Mouse (Mus musculus): ENCODE results near the gene Ppp1r26.
"Not testable (repeated sequence)": the region's sequence is repeated elsewhere in the genome, so short reads cannot be mapped to it uniquely, and the experiment has no call there.

Ppp1r26 gene

DNA sequence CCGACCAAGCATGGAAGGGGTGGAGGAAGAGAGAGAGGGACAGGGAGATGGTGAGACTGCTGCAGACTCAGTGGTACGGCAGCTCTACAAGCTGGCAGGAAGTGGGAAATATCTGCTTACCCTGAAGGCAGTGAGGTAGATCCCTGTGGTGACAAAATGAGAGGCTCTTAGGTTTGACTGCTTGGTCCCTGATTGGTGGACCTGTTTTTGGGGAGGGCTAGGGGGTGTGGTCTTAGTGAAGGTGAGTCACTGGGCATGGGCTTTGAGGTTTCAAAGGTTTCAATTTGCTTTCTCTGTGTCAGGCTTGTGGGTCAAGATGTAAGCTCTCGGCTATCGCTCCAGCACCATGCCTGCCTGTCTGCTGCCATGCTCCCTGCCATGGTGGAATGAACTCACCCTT lies 1.5 kb upstream of the Ppp1r26 start:
- in situ Hi-C loops (cut with MboI) = no loop called here

DNA sequence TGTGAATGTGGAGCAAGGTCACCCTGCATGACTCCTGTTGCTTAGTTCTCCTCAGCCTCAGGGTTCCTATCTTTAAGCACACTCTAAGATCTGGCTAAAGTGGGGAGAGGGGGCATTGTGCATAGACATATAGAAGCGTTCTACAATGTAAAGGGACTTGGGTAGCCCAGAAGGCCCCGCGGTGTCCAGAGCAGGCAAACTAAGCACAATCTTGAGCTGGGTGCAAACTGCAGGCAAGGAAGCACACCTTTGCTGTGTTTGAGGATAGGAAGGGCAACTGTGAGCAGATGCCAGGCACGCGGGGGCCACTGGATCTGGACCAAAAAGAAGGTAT lies 452 bp upstream of the Ppp1r26 start:
- in situ Hi-C loops (cut with MboI) = no loop called here

DNA sequence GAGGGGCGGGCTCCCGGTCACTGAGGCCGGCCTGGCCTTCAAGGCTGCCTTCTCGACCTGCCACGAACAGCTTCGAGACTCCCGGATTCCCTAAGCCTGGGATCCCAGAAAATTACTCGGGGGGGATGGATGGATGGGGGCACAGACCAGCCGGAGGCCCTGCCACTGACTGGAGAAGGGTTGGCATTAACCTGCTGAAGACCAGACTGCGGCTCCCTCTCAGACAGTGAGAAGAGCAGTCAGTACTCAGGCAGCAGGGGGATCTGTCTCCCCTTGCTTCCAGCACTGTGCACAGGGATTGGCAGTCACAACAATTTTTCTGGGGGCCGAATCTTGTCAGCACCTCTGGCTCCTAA lies 693 bp downstream of the Ppp1r26 start:
- in situ Hi-C loops (cut with MboI) = no loop called here

DNA sequence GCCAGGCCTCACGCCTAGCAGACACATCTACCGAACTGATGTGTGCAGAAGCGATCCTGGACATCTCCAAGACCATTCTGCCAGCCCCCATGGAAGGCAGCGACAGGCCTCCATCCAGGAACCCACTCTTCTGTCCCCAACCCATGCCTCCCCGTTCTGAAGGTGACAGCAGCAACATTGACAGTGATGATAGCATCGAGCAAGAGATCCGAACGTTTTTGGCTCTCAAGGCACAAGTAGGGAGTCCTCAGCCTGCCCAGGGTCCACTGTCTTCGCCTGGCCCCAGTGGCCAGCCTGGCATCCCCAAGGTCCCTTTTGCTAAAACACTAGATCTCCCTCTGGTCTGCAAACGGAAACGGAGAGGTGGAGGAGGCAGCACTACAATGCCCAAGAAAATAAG lies 5.1 kb downstream of the Ppp1r26 start:
- in situ Hi-C loops (cut with MboI) = no loop called here

DNA sequence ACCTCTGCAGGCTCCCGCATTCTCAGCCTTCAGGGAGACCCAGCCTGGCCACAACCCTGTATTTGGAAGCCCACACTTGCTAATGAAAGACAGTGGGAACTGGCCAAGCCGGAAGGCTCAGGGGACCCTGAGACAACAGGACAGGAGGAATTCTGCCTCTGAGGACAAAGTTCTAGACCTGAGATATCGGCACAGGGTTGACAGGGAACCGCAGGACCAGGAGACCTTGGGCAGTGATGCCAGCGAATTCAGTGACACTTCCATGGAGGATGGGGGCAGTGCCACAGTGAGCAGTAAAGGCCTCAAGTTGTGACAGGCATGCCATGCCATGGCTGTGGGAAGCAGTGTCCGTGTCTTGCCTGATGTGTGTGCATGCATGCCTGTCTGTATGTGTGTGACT lies 6.9 kb downstream of the Ppp1r26 start:
- in situ Hi-C loops (cut with MboI) = no loop called here

DNA sequence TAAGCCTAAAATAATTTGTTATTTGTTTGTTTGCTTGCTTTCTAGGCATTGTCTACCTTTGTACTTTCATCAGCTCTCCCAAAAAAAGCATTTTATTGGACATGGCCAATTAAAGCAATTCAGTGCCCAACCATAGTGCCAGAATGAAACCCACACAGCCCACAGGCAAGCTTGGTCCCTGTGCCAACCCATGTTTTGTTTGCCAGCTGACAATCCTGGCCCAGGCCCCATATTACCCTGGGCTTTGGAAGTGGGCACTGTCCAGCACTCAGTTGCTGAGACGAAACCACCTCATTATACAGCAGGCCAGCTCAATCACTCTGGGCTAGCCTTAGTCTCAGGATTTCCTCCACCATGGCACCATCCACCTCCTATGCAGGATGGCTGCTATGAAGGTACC lies 10.0 kb downstream of the Ppp1r26 start:
- in situ Hi-C loops (cut with MboI) = no loop called here

DNA sequence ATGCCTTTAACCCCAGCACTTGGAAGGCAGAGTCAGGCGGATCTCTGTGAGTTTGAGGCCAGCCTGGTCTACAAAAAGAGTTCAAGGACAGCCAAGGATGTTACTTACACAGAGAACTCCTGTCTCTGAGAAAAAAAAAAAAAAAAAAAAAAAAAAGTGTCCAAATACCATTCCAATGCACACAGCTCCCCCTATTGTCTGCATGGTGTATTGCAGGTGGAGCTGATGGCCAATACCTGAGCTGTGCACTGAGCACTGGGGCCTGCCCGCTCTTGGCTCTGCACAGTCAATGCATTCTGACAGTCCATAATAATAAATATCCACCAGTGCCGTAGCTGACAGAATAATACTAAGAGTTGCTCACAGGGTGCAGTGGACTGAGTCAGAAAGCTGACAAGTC lies 17.3 kb downstream of the Ppp1r26 start:
- in situ Hi-C loops (cut with MboI) = no loop called here

DNA sequence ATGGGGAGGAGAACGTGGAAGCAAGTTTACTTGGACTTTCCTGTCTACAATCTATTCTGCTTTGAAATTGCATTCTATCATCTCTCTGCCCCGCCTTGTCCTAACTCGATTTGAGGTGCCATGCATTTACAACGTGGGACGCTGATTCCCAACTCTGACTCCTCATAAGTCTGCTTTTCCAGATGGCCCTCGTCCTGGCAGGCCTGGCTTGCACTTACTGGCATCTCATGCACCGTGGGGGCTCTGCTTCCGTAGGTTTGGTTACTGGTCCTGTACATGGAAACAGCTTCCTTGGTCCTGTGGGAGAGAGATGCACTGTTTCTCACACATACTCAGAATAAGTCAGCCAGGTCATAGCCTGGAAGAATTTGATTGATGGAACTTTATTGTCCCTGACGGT lies 18.3 kb downstream of the Ppp1r26 start:
- in situ Hi-C loops (cut with MboI) = no loop called here

DNA sequence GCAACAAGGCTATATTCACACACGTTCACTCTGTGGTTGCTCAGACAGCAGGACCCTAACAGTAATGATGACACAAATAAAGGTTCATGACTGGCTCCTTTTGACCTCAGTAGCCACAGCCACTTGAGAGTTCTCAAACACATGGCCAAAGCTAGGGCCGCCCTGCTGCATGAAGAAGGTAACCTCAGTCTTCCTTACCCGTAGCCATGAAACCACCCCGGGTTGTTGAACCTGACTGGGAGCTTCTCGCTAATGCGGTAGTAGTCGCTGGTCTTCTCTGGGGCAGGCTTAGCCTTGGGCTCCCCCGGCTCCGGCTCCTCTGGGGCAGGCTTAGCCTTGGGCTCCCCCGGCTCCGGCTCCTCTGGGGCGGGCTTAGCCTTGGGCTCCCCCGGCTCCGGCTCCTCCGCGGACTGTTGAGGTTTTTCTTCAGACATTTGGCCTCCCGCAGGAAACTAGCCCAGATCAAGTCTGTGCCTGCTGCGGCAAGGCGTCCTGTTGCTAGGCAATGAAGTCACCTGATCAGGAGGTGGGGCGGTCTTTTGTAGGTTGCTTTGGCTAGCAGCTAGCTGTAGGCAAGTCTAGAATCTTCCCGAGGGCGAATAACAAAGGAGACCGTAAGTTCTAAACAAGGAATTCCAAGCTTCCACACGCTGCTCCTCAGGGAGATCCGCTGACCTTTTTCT lies 19.4 kb downstream of the Ppp1r26 start, which contains the start of gene 1700007K13Rik:
TSS of gene 1700007K13Rik (minus strand) at position 497 of the 683 bp plus-strand sequence.
- in situ Hi-C loops (cut with MboI) = no loop called here

DNA sequence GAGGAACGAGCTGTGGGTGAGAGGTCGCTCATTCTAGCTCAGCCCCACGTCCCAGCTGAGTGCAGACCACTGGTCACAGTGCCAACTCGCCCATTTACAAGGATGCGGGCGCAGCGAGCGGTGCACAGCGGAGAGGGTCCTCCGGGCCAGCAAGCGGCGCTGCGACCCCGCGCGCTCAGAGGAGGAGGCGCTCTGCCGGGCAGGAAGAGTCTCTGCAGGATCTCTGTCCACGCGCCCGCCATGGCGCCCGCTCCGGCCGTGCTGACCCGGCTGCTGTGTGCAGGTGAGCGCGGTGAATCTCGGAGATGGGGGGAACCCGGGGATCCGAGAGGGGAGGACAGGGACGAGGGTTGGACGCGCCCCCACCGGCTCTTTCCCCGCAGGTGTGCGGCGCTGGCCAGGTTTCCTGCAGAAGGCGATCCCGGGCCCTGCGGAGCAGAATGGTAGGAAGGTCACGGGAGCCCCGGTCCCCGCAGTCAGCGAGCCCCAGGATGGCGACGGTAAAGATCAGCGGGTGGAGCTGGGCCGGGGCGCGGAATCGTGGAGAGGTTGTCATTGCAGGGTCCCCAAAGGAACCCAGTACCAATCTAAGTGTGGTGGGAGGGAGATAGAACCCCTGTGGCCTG lies 21.4 kb downstream of the Ppp1r26 start, which contains the start of gene Mrps2:
TSS of gene Mrps2 (plus strand) at position 207 of the 626 bp plus-strand sequence.
- in situ Hi-C loops (cut with MboI) = no loop called here

DNA sequence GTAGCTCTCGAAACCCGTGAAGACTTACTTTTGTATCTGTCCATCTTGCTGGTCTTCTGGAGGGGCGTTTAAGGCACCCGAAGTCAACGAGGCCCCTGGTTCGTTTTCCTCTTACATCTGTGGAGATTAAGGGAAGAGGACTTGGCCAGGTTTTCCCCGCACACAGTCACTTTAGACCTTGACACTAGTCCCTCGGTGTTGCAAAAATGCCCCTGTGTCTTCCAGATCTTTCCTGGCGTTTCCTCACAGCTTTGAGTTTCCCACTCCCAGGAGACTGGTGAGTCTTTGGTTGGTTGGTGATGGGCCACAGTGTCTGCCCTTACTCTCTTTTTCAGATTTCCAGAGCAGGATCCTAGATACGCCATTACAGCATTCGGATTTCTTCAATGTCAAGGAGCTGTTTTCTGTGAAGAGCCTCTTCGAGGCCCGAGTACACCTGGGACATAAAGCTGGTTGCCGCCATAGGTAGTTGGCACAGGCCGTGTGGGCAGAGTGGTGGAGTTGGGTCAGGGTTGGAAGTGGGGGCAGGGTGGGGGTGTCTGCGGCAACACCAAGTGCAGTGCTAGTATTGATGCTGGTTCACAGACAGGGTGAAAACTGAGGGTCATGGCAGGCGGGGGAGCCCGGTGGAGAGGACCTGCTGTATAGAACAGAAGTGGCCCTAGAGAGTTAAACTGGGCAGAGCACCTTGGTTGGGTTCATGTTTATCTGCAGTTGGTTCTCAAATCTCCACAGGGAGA lies 22.1 kb downstream of the Ppp1r26 start:
- in situ Hi-C loops (cut with MboI) = no loop called here

DNA sequence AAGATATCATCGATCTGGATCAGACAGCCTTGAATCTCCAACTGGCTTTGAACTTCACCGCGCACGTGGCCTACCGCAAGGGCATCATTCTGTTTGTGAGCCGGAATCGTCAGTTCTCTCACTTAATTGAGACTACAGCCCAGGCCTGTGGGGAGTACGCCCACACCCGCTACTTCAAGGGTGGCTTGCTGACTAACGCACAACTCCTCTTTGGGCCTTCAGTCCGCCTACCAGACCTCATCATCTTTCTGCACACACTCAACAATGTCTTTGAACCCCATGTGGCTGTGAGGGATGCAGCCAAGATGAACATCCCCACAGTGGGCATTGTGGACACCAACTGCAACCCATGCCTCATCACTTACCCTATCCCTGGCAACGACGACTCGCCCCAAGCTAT lies 22.9 kb downstream of the Ppp1r26 start:
- in situ Hi-C loops (cut with MboI) = no loop called here

DNA sequence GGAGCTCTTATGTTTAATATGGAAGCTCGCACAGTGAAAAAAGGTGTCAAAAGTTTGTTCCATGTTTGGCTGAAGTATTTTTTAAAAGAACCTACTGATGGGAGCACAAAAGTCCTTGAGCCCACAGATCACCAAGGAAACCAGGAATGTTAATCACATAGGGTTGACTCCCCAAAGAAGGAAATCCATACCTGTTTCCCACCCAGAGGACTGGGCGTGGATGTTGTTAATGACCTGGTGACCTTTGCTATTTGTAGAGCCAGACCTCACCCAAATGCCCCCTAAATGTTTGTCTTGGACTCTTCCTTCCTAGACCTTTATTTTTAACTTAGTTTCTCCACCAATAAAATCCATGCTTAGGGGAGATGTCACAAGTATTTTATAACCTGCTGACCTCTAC lies 24.0 kb downstream of the Ppp1r26 start:
- in situ Hi-C loops (cut with MboI) = no loop called here

DNA sequence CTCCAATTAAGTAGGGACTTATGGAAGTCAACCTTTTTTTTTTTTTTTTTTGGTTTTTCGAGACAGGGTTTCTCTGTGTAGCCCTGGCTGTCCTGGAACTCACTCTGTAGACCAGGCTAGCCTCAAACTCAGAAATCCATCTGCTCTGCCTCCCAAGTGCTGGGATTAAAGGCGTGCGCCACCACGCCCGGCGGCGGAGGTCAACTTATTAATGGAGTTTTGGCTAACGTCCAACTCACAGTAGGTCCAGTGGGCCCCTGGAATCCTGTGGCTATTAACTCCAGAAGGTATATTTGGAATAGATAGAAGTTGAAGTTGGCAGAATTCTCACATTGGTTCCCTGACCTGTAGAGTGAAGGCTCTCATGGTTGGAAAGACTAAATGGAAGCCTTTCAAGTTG lies 25.4 kb downstream of the Ppp1r26 start:
- in situ Hi-C loops (cut with MboI) = not testable (repeated sequence)

DNA sequence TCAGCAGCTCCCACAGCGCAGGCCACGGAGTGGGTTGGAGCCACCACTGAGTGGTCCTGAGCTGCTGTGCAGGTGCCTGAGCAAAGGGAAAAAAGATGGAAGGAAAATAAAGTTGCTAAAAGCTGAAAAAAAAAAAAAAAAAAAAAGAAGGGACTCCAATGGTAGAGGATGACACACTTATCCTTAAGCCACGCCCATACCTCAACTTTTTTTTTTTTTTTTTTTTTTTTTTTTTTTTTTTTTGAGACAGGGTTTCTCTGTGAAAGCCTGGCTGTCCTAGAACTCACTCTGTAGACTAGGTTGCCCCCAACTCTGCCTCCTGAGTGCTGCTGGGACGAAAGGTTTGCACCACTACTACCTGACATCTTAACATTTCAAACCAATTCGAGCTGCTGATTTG lies 31.4 kb downstream of the Ppp1r26 start:
- in situ Hi-C loops (cut with MboI) = not testable (repeated sequence)

DNA sequence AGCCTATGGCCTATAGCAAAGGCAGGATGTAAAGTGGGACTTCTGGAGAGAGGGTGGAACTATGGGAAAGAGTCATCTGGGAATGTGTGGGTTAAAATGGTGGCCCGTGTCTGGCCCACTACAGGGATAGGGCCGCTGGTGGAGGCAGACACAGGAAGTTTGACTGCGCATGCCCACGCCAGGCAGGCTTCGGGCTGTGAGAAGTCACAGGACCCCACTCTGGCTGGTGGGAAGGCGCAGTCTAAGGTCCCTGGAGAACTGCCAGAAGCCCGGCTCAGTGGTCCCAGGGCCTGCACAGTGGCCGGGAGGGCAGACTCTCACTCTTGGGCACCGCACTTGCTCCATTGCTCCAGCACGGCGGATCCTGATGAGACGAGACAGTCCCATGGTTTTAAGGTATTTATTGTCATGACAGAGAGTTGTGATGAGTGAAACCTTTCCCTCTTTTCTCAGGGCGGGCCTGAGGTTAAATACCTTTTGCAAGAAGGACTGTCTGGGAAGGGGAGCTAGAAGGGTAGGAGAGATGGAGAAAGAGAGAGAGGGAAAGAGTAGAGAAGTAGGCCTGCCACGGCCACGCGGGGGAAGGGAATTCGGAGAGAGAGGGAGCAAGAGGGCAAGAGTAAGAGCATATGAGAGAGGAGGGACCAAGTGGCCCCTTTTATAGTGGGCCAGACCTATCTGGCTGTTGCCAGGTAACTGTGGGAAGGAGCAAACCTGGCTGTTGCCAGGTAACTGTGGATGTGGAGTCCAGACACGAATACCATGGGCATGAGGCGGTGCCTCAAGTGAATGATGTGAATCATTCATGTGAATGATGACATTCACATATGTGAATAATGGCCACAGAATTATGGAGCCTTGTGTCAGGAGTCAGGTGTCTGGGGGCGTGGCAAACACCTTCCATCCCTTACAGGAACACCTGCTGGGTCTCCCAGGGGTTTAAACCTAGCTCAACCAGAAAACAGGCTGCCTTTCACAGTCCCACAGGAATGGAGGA lies 32.9 kb downstream of the Ppp1r26 start:
- in situ Hi-C loops (cut with MboI) = no loop called here

DNA sequence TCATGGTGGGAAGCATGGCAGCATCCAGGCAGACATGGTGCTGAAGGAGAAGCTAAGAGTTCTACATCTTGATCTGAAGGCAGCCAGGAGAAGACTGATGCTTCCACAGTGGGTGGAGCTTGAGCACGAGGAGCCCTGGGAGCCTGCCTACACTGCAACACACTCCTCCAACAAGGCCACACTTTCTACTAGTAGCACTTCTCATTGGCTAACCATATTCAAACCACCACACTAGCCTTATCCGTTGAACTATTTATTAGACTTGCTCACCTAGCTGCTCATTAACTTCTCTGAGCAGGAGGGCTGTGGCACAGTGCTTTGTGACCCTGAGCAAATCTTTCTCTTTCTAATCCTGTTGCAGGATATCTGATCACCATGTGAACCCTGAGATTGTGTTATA lies 37.3 kb downstream of the Ppp1r26 start:
- in situ Hi-C loops (cut with MboI) = no loop called here

DNA sequence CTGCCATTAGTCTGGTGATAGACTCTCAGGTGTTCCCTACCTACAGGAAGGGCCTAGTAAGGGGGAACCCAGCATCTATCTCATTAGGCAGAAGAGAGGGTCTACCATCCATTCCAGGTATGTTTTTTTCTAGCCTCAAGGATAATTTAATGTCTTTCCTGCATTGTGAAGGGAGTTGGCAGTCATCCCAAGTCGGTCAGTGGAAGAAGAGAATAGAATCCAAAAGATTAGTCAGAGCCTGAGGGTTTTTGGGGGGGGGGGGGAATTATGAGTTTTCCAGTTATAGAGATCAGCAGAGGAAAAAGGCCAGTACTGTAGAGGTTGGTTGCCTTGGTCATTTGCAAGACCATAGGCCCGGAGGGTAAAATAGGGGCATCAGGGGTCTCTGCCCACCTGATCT lies 47.9 kb downstream of the Ppp1r26 start:
- in situ Hi-C loops (cut with MboI) = no loop called here

DNA sequence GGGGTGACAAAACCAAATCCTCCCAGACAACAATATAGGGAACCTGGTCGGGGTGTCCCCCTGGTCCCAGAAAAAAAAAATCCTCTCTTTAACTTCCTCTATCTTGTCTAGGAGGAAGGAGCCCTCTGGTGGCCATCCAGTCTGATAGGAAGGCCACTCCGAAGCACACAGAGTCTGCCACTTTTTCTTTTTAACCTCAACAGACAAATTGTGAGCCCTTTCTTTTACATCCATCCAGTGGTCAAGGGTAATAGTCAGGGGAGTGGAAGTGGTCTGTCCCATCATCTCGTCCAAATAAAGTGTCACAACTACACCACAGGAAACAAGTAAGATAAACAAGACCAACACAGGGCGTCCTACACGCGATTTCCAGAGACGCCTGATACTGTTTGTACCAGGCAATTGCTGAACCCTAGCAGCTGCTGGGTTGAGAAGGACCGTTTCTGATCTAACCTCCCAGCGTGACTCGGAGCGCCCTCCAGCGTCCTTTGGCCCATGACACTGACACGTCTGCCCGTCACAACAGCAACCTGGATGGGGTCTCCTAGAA lies 48.7 kb downstream of the Ppp1r26 start:
- in situ Hi-C loops (cut with MboI) = no loop called here

DNA sequence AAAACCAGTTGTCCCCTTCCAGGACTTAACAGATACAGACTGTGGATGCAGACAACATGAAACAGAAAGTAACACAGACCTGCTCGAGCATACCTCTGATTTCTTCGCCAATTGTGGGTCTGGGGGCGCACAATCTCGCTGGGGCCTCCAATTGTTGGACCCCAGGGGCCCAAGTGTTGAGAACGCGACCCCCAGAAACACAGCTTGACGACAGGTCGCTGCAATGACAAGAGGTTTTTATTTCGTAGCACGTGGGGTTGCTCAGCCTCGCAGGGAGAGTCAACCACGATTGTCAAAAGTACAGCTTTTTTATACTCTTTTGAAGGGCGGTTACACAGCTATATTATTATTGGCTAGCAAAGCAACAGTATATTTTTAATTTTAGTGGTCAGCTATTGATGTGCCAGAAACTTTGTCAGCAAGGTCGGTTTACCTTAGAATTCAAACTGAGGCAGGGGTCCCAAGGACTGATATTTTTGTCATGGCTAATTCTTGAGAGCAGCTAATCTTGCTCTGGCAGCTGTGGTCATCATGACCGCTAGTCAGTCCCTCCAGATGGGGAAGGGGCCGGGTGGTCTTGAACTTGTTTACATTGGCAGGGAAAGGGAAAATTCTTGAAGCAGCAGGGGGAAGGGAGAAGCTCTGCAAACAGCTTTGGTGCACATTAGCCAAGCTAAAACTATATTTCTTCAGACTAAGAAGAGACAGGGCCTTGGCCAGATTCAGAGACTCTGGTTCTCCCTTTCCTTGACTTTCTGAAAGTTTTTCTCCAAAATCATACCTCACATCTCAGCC lies 49.4 kb downstream of the Ppp1r26 start:
- in situ Hi-C loops (cut with MboI) = no loop called here

DNA sequence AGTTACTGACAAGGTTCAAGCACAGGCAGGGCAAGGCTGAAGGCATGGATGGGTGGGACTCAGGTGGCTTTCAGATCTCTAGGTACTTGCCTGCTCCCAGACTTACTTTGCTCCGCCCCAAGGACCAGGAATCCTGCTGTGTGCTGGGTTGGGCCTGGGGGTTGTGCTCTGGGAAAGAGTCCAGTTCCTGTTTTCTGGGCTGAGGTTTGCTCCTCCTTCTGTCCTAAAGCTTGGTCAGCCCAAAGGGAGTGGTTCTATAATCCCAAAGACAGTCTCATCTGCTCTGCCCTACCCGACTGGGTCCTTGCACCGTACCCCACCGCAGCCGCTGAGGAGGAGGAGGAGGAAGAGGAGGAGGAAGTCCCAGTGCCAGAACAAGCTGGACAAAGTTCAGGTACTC lies 50.1 kb downstream of the Ppp1r26 start, which contains the start of gene Gbgt1:
TSS of gene Gbgt1 (plus strand) at position 221 of the 400 bp plus-strand sequence.
- in situ Hi-C loops (cut with MboI) = no loop called here

All from mature B cell (primary cell).